Mouse (Mus musculus): Measurements from ENCODE around the gene Helz.

Helz gene

GRCm38 (mm10) chr11:107675246-107675645 is 127.5 kb downstream of the Helz start:
- DNase-seq = no peak

DNA sequence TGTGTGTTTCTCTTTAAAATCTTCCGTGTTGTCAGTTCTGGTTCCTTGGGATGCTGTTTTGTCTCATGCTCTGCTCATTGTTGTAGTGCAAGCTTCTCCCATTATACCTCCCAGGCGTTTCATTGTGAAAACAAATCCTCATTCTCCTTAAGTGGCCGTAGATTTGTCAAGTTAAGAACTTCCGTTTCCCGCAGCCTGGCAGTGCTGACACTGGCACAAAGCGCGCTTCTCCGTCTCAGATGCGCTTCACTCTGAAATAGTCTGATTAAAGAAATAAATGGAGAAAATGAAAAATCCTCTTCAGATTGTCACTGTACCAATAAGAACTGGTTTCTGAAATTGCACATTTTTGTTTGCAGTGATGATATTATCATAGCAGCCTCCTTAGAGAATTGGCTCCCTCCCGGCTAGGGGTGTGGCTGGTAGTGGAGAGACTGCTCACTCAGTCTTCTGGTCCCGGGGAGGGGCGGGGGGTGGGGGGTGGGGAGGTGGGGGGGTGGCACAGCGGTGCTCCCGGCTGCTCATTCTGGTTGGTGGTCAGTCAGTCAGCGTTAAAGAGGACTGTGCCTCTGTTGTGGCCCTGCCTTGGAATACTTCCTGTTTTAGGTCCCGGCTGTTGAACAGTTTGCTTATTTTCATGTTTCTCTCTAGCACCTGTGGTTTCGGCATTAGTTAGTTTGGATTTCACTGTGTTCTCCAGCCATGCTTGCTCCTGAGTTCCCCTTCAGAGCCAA is 128.6 kb downstream of the Helz start:
- DNase-seq = no peak

DNA sequence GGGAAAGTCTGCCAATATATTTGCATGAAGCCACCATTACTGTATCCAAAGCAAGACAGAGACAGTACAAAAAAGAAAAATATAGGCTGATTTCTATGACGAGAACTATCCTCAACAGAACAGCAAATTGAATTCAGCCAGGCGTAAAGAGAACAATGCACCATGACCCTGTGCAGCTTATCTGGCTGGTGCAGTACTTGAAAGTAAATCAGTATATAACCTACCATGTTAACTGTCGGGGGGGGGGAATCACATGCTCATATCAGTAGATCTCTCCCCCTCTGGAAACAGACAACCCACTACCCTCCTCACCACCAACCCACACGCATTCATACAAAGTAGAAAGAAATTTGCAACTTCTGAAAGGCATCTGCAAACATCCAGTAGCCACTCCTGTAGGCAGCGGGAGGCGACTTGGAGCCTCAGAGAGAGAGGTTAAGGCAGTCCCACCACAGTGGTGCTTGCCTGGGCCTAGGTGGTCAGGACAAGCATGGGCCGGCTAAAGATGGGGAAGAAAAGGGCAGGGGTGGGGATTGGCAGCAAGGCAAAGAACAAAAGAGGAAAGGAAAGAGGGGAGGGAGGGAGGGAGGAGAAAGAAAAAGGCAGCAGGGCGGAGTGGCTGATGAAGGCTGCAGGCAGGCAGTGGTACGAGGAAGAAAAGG is 135.1 kb downstream of the Helz start:
- no peak for DNase-seq

GRCm38 (mm10) chr11:107683544-107684465 is 136.1 kb downstream of the Helz start:
- DNase-seq = no peak

GRCm38 (mm10) chr11:107686290-107686689 is 138.6 kb downstream of the Helz start:
- DNase-seq = no peak

DNA sequence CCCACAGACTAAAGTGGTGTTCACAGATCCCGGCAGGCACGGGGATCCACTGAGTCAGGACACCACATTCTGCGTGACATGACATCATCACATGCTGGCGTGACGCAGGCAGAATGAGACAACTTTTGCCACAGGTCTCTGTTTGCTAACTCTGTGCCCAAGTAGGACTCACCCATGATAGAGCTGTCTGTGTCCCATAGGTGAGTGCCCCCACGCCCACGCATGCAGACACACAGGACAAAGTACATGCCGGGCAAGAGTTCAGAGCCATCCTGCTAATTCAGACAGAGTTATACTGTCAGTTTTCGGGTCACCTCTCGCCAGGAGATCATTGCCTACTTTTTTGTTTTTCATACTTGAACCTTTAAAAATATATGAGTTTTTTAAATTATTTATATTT is 140.8 kb downstream of the Helz start:
- no peak for DNase-seq

- peak; percentile 10 to 56 for DNase-seq
Measured at GRCm38 (mm10) chr11:107691569-107691968, 143.8 kb downstream of the Helz start.

DNA sequence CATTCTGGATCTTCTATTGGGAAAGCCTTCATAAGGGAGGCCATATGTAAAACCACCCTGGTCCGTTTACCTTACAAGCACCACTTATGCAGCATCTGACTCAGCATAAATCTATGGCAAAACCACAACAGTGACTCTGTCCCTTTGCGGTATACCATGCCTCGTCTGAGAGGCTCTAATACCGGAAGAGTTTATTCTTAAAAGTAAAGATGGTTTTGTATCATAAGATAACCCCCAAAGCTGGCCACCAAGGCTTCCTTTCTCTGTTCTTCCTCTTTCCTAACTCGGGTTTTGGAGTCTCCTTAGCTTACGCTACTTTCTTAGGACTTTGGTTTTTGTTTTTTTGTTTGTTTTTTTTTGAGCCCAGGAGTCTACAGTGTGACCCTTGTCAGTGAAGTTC is 145.6 kb downstream of the Helz start:
- DNase-seq = no peak

DNA sequence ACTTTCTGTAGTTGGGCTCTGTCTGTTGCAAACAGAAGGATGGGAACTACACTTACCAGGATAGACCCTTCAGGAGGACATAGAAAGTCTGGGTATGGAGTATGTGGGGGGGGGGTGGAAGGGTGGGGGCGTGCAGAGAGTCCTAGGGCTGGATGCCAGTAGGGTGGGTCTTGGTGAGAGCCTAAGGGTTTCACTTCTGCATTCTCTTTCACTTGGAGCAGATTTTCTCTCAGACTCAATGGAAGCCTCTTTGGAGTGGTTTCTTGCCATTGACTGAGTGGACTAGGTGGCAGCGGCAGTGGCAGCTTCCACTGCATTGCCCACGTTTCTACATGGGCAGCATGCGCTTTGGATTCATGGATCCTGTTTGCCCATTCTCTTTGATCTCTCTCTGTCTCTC is 152.2 kb downstream of the Helz start:
- DNase-seq = no peak

- DNase-seq = peak; percentile 51 to 59
Measured at GRCm38 (mm10) chr11:107703272-107704134, 155.8 kb downstream of the Helz start.

GRCm38 (mm10) chr11:107705060-107705459 is 157.3 kb downstream of the Helz start:
- no peak for DNase-seq

DNA sequence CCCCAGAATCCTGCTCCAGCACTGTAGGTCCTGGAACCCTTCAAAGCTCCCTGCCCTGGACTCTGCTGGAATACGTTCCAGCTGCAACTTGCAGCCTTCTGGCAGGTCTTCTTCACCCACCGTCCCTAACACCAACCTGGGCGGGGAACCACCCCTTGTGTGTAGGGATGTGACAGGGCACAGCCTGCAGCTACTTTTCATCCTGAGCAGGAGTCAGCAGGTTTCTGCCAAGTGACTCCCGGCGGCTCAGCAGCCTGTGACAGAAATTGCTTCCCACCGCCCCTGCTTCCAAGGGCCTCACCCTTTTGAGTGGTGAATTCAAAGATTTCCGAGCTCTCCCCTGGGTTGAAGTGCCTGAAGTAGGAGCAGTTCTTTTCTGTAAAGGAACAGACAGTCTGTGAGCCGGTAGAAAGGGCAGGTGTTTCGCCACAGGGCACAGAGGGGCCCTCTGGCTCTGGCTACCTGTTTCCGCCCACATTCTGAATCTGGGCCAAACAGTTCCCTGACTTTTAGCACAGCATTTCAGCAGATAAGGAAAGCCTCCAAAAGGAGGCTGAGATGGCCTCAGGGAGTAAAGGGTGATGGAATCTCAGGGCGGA is 157.8 kb downstream of the Helz start:
- peak; percentile 12 to 21 for DNase-seq

- DNase-seq = no peak
Measured at GRCm38 (mm10) chr11:107707897-107708610, 160.3 kb downstream of the Helz start.

DNA sequence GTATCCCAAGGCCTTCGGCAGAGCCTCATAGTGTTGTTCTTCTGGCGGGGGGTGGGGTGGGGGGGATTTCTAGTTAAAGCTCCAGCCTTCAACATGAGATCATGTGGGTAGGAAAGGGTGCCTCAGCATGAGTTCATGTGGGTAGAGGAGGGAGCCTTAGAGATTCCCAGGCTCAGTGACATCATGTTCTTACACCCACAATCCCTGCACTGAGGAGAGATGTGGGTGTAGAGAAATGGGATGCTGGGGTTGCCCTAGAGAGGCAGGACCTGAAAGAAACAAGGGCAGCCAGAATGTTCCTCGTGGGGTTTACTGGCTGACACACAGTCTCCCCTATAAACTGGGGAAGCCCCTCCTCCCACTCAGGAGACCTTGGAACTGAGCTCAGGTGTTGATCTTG is 162.6 kb downstream of the Helz start:
- no peak for DNase-seq

- no peak for DNase-seq
Measured at GRCm38 (mm10) chr11:107714368-107714767, 166.6 kb downstream of the Helz start.

DNA sequence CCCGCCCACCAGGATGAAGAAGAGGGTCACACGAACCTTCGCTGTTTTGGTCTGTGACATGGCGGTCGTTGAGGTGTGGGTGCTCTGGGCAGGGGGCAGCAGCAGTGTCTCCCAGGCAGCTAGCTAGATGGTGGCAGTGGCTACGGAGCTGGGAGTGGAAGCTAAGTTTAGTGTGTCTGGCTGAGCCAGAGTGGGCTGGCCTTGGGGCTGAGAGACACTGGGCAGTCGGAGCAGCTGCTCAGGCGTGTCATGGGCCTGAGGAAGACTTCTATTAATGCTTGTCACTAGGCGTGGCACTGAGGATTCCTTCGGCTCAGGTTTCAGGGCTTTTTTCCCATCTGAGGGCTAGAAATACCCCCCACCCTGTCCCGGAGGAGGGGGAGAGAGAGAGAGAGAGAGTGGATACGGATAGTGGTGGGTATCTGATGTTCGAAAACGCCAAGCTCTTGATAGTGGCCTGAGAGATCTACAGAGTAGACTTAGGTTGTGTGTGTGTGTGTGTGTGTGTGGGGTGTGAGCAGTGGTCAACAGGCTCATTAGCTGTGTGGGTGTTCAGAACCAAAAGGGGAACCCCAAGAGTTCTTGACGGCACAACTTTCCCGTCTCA is 168.7 kb downstream of the Helz start, which contains the start of gene Cacng1:
Gene Cacng1 (minus strand): TSS at position 191 of the 607 bp plus-strand sequence.
- no peak for DNase-seq

DNA sequence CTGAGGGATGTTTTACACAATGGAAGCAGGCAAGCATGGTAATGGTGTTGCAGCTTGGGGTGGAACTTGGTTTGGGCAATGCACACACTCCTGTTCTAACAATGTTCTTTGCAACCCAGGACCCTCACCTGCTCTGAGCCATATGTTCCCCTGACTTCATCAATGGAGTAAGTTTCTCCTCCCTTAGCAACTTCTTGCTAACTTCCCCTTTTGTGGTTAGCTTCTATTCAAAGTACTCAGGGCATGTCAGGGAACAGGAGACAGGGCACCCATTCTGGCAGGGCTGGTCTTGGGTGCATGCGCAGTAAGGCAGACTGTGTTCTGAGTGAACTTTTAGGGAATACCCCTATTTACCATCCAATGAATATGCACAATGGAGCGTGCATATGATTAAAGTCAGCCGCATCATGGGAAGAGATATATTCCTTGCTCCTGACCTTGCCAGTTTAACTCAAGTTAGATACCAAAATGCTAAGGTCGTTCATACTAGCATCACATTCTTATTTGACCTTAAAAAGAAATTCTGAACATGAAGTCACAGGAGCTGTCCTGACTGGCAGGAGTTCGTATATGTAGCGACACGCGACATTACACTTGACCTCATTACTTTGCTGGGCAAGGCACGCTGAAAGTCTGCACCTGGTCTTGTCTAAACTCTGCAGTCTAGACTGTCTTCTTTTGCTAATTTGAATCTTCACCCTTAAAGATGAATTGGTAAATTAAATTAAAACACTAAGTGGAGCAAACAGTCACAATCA is 172.7 kb downstream of the Helz start:
- DNase-seq = no peak

DNA sequence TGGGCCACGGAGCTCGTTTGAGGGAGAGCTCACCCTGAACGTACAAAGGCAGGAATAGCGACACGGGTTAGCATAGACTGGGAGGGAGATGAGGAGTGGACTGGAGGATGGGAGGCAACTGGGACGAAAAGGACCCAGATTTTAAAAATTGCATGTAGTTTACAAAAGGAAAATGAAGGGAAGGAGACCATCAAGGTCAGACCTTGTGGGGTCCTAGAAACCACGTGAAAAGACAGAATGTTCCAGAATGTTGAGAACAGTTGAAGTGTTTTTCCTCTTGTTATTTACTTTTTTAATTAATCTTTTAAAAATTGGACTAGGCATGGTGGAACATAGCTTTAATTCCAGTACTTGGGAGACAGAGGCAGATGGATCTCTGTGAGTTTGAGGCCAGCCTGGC is 173.3 kb downstream of the Helz start:
- no peak for DNase-seq

DNA sequence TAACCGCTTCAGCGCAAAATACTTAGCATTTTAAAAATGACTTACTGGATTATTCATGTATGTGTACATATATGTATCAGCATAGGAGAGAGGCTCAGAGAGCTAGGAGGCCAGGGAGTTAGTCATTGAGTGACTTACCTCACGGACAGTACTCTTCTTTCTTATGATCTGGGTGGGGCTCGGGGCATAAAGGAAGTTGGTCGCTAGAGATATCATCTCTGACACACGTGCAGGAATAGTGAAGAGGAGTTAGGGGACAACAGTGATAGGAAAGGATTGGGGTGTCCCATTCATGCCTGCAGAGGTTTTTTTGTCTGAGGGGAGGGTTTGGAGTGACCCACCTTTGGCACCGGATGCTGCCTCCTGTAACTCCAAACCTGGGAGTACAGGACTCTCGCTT is 176.9 kb downstream of the Helz start:
- no peak for DNase-seq
